Mouse (Mus musculus) limb, embryonic 11.5 days (tissue): ENCODE measurements around the gene Dixdc1. TPM values are rescaled to one million over a fixed set of nuclear protein-coding genes. Genes with fewer than 3 reads are reported as not detected.

ENCODE experiments used
- ATAC-seq: fragments of 200-750 bp; cut with Nextera tagmentation; 2 replicates; pipeline ENCODE4 v1.8.0; 2017; ENCODE audit warnings: low read depth; ENCODE audit not compliant: insufficient number of reproducible peaks, low FRiP score, low TSS enrichment
- DNase-seq: peaks from one replicate; pipeline ENCODE4 v3.0.0-alpha.2; 2015; ENCODE audit warnings: low spot score
- H3K27ac ChIP-seq: fragments of 300-500 bp; sonication (generic); replicated peaks from 2 replicates; pipeline ENCODE4 v1.5.1; 2014; ENCODE audit warnings: low read depth, mild to moderate bottlenecking, low read length
- H3K27me3 ChIP-seq: fragments of 300-500 bp; sonication (generic); 2 replicates; pipeline ENCODE4 v1.6.1; 2014; ENCODE audit warnings: mild to moderate bottlenecking, low read length, mixed read lengths; ENCODE audit not compliant: control insufficient read depth, insufficient read depth
- H3K36me3 ChIP-seq: fragments of 300-500 bp; sonication (generic); 2 replicates; pipeline ENCODE4 v1.6.1; 2014; ENCODE audit warnings: mild to moderate bottlenecking, low read length, moderate library complexity, mixed read lengths; ENCODE audit not compliant: control insufficient read depth, insufficient read depth
- H3K4me1 ChIP-seq: fragments of 300-500 bp; sonication (generic); 2 replicates; pipeline ENCODE4 v1.6.1; 2014; ENCODE audit warnings: low read length, mixed read lengths; ENCODE audit not compliant: control insufficient read depth, insufficient read depth
- H3K4me2 ChIP-seq: fragments of 300-500 bp; sonication (generic); 2 replicates; pipeline ENCODE4 v1.6.1; 2014; ENCODE audit warnings: low read depth, mild to moderate bottlenecking, moderate library complexity; ENCODE audit not compliant: severe bottlenecking
- H3K4me3 ChIP-seq: fragments of 300-500 bp; sonication (generic); 2 replicates; pipeline ENCODE4 v1.5.1; 2014; ENCODE audit warnings: low read depth, low read length
- H3K9ac ChIP-seq: fragments of 300-500 bp; sonication (generic); 2 replicates; pipeline ENCODE4 v1.6.1; 2014; ENCODE audit warnings: mild to moderate bottlenecking, low read length
- H3K9me3 ChIP-seq: fragments of 300-500 bp; sonication (generic); 2 replicates; pipeline ENCODE4 v1.6.1; 2016; ENCODE audit warnings: low read length; ENCODE audit not compliant: control insufficient read depth
- WGBS: fragments of 180-500 bp; shearing (Covaris S2); extraction: QIAGEN DNeasy Blood & Tissue Kit; methylation state at CpG from one replicate; pipeline ENCODE4 v1.1.7; 2014; 5-methylcytosine and 5-hydroxymethylcytosine counted together
- polyA plus RNA-seq: library from polyadenylated mRNA; unstranded; fragments of >200 nt; fragmentation: Nextera tagmentation; extraction: Ambion mirVana; gene quantifications from 2 replicates; pipeline ENCODE4 v1.2.1, GENCODE M21; 2014

The Dixdc1 gene
- polyA plus RNA-seq, 1 experiment from 2014 or later: 27.6 TPM

GRCm38 (mm10) chr9:50686866-50687652, 52.3 kb downstream of the Dixdc1 start:
- H3K9ac ChIP-seq: no peak overlapping the region
- no peak overlapping the region for H3K27ac ChIP-seq
- ATAC-seq (no peak), DNase-seq (no peak)
- H3K9me3 ChIP-seq: no peaks in the 10 kb centered on the region
- peaks cover 3% of the 10 kb centered on the region; the same call in 1 of the 2 replicates for H3K36me3 ChIP-seq
- H3K4me1 ChIP-seq: no peaks in the 10 kb centered on the region
- no peaks in the 10 kb centered on the region for H3K27me3 ChIP-seq
- no peak overlapping the region for H3K4me2 ChIP-seq
- 87% methylated on average over 6 of the region's 6 CpGs for WGBS
- H3K4me3 ChIP-seq: no peak overlapping the region

- H3K27me3 ChIP-seq: no peaks in the 10 kb centered on the region
- no peak for DNase-seq
- no peak for ATAC-seq
- WGBS: 72% methylated on average over 7 of the region's 7 CpGs
- H3K9me3 ChIP-seq: no peaks in the 10 kb centered on the region
- H3K9ac ChIP-seq: no peak overlapping the region
- H3K4me2 ChIP-seq: no peak overlapping the region
- no peak overlapping the region for H3K27ac ChIP-seq
- H3K36me3 ChIP-seq: peaks cover 3% of the 10 kb centered on the region; the same call in 1 of the 2 replicates
- no peak overlapping the region for H3K4me3 ChIP-seq
- H3K4me1 ChIP-seq: no peaks in the 10 kb centered on the region
Measured at GRCm38 (mm10) chr9:50681727-50682126, 57.6 kb downstream of the Dixdc1 start.

GRCm38 (mm10) chr9:50679406-50679805, 59.9 kb downstream of the Dixdc1 start:
- Histone ChIP-seq H3K9ac (no peak overlapping the region), H3K36me3 (peaks cover 3% of the 10 kb centered on the region; the same call in 1 of the 2 replicates), H3K9me3 (no peaks in the 10 kb centered on the region), H3K27me3 (no peaks in the 10 kb centered on the region), H3K4me2 (no peak overlapping the region), H3K4me3 (no peak overlapping the region), H3K4me1 (no peaks in the 10 kb centered on the region), H3K27ac (no peak overlapping the region)
- 76% methylated on average over 1 of the region's 1 CpGs for WGBS
- DNase-seq (no peak), ATAC-seq (no peak)

DNA sequence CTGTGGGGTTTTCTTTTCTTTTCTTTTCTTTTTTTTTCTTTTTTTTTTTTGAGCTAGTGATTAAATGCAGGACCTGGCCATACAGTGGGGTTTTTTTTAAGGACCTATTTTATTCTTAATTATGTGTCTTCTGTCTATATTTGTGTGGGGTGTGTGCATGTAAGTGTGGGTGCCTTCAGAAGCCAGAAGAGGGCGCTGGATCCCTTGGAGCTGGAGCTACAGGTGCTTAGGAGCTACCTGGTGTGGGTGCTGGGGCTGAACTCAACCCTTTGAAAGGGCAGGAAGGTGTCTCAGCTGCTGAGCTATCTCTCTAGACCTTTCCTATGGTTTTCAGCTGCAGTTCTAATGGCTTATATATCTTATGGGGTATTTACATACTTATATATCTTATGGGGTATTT, 64.5 kb downstream of the Dixdc1 start:
- WGBS: 38% methylated on average over 1 of the region's 1 CpGs
- Histone ChIP-seq H3K4me3 (no peak overlapping the region), H3K9me3 (no peaks in the 10 kb centered on the region), H3K4me2 (no peak overlapping the region), H3K4me1 (no peaks in the 10 kb centered on the region), H3K36me3 (no peaks in the 10 kb centered on the region; the same call in 1 of the 2 replicates), H3K27ac (no peak overlapping the region), H3K9ac (no peak overlapping the region), H3K27me3 (no peaks in the 10 kb centered on the region)
- DNase-seq (no peak), ATAC-seq (no peak)

GRCm38 (mm10) chr9:50670690-50671089, 68.6 kb downstream of the Dixdc1 start:
- DNase-seq (peak; percentile 50), ATAC-seq (no peak)
- H3K36me3 ChIP-seq: no peaks in the 10 kb centered on the region
- no peaks in the 10 kb centered on the region for H3K4me1 ChIP-seq
- no peak overlapping the region for H3K4me3 ChIP-seq
- H3K9ac ChIP-seq: no peak overlapping the region
- H3K27me3 ChIP-seq: no peaks in the 10 kb centered on the region
- no peak overlapping the region for H3K4me2 ChIP-seq
- H3K27ac ChIP-seq: no peak overlapping the region
- H3K9me3 ChIP-seq: no peaks in the 10 kb centered on the region
- WGBS: 43% methylated on average over 5 of the region's 5 CpGs

GRCm38 (mm10) chr9:50667579-50668498, 71.5 kb downstream of the Dixdc1 start:
- H3K9ac ChIP-seq: no peak overlapping the region
- 80% methylated on average over 8 of the region's 8 CpGs for WGBS
- no peak for DNase-seq
- no peaks in the 10 kb centered on the region for H3K9me3 ChIP-seq
- H3K27ac ChIP-seq: no peak overlapping the region
- H3K4me2 ChIP-seq: no peak overlapping the region
- no peaks in the 10 kb centered on the region for H3K27me3 ChIP-seq
- ATAC-seq: no peak
- no peaks in the 10 kb centered on the region for H3K36me3 ChIP-seq
- no peaks in the 10 kb centered on the region for H3K4me1 ChIP-seq
- H3K4me3 ChIP-seq: no peak overlapping the region

DNA sequence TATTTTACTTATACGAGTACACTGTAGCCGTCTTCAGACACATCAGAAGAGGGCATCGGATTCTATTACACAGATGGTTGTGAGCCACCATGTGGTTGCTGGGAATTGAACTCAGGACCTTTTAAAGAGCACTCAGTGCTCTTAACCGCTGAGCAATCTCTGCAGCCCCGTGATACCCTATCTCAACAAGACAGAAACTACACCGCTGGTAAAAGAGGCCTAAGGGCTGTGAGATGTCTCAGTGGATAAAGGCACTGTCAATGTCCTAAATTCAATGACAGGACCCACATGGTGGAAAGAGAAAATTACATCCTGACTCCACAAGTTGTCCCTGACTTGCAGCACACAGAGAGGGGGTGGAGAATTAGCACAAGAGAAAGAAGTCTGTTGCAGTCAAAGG, 72.9 kb downstream of the Dixdc1 start:
- Histone ChIP-seq H3K4me1 (no peaks in the 10 kb centered on the region), H3K36me3 (no peaks in the 10 kb centered on the region), H3K9me3 (no peaks in the 10 kb centered on the region), H3K9ac (no peak overlapping the region), H3K4me2 (no peak overlapping the region), H3K4me3 (no peak overlapping the region), H3K27me3 (no peaks in the 10 kb centered on the region), H3K27ac (no peak overlapping the region)
- ATAC-seq (no peak), DNase-seq (no peak)
- WGBS: 88% methylated on average over 6 of the region's 6 CpGs

DNA sequence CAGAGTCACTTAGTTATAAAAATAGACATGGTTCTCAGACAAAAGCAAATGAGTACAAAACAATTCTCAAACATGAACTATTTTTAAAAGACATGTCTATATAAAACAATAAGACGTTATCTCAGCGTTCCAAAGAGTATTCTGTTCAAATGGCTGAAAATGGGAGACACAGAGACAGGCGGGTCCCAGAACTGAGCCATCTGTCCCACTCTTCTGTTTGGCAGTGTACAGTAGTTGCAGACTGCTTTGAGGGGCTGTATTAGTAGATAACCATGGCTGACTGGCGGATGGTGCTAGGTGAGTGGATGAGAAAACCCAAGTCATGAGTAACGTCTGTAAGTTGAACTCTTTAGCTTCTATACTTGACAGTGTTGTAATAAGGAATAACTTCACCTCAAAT, 74.5 kb downstream of the Dixdc1 start:
- H3K36me3 ChIP-seq: no peaks in the 10 kb centered on the region
- 88% methylated on average over 5 of the region's 5 CpGs for WGBS

More for the DNA sequence above, 74.5 kb downstream of the Dixdc1 start:
- Histone ChIP-seq H3K9ac (no peak overlapping the region), H3K4me1 (peaks cover 3% of the 10 kb centered on the region; the same call in 1 of the 2 replicates), H3K27ac (no peak overlapping the region), H3K27me3 (no peaks in the 10 kb centered on the region), H3K9me3 (no peaks in the 10 kb centered on the region), H3K4me2 (no peak overlapping the region), H3K4me3 (no peak overlapping the region)
- DNase-seq (no peak), ATAC-seq (no peak)
